29 mouse cellular contexts compared by ENCODE assay signal in the genomic region with DNA sequence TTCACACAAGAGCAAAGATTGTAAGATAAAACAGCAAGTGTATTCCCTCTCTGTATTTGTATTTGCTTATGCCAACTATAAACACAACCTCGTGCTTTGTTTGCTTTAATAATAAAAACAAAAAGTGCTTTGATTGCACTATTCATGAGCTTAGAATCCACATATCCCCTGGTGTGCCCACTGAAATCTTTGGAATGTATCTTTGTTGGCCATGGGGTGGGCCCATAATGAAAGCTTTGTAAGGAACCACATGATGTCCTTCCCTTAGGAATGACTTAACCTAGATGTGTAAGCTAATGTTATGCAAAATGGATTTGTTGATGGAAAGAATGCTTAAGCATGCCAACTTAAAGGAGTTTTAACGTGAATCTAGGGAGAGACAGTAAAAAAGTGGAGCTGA.
DNase-seq lines count a peak whose midpoint lies in the region; ATAC-seq and TF ChIP-seq lines count a peak whose summit lies in the region.
"Had no signal": no experiment of that assay in that cellular context is flagged by ENCODE, and none has a peak within 500 bp of the region (broad histone marks: within the 10 kb centered on the region; RNA-seq: fewer than 3 reads in every experiment).

No protein-coding gene starts in this region.

- no peak overlapping the region for H3K9ac ChIP-seq in midbrain, postnatal 0 days (replicated peaks; ENCODE audit: low read length, poor library complexity, severe bottlenecking)
- no peak overlapping the region for H3K9ac ChIP-seq in midbrain, embryonic 13.5 days (replicated peaks)
- H3K9ac ChIP-seq in hindbrain, embryonic 12.5 days, result no peak overlapping the region
- H3K9ac ChIP-seq: heart, embryonic 15.5 days; limb, embryonic 13.5 days; lung, embryonic 15.5 days; neural tube, embryonic 15.5 days had no signal

- H3K4me1 ChIP-seq in midbrain, postnatal 0 days (ENCODE audit: insufficient read depth, low read length), result no peaks in the 10 kb centered on the region
- no peaks in the 10 kb centered on the region for H3K4me1 ChIP-seq in midbrain, embryonic 13.5 days (replicated peaks)
- no peaks in the 10 kb centered on the region for H3K4me1 ChIP-seq in hindbrain, embryonic 12.5 days
- H3K4me1 ChIP-seq: heart, embryonic 10.5 days; heart, embryonic 15.5 days; limb, embryonic 13.5 days; lung, embryonic 15.5 days; midbrain, embryonic 10.5 days; neural tube, embryonic 15.5 days had no signal

- no peaks in the 10 kb centered on the region for H3K27me3 ChIP-seq in midbrain, postnatal 0 days (ENCODE audit: insufficient read depth, low read length)
- no peaks in the 10 kb centered on the region for H3K27me3 ChIP-seq in midbrain, embryonic 13.5 days
- no peaks in the 10 kb centered on the region for H3K27me3 ChIP-seq in hindbrain, embryonic 12.5 days
- H3K27me3 ChIP-seq: heart, embryonic 15.5 days; limb, embryonic 13.5 days; lung, embryonic 15.5 days; neural tube, embryonic 15.5 days had no signal

- H3K4me2 ChIP-seq in midbrain, postnatal 0 days (ENCODE audit: low read depth, low read length, poor library complexity, severe bottlenecking), result no peak overlapping the region
- H3K4me2 ChIP-seq in midbrain, embryonic 13.5 days (replicated peaks), result no peak overlapping the region
- H3K4me2 ChIP-seq in hindbrain, embryonic 12.5 days (replicated peaks), result no peak overlapping the region
- H3K4me2 ChIP-seq: heart, embryonic 15.5 days; limb, embryonic 13.5 days; liver, embryonic 11.5 days; lung, embryonic 15.5 days; neural tube, embryonic 15.5 days had no signal

- H3K27ac ChIP-seq in midbrain, postnatal 0 days (ENCODE audit: low read depth, low read length), result no peak overlapping the region
- H3K27ac ChIP-seq in midbrain, embryonic 13.5 days, result no peak overlapping the region
- no peak overlapping the region for H3K27ac ChIP-seq in hindbrain, embryonic 12.5 days
- H3K27ac ChIP-seq: heart, embryonic 10.5 days; heart, embryonic 15.5 days; limb, embryonic 13.5 days; lung, embryonic 15.5 days; midbrain, embryonic 10.5 days; neural tube, embryonic 15.5 days; stomach, postnatal 0 days had no signal

- peak; percentile 3 for DNase-seq in midbrain, postnatal 0 days (ENCODE audit: low spot score)
- DNase-seq in NIH3T3 (ENCODE audit: low read depth), result peak; percentile 48
- DNase-seq in natural killer cell, adult 2 months (ENCODE audit: low spot score in 2 of 2), result no peak
- no peak for DNase-seq in cerebellum, postnatal 10 days
- no peak for DNase-seq in gastrocnemius, postnatal 10 days
- DNase-seq: adrenal gland, adult 2 months; B cell, adult 2 months; cerebellum, adult 8-10 months; cerebellum, postnatal 36 days; gastrocnemius, postnatal 14 days; heart, adult 11 months; kidney, postnatal 14 days; right cerebral cortex, adult 18-20 months; right cerebral cortex, postnatal 4 days; thymus, adult 18-20 months; thymus, postnatal 25 days had no signal

- no peak for ATAC-seq in midbrain, postnatal 0 days (ENCODE audit: low FRiP score)
- no peak for ATAC-seq in midbrain, embryonic 13.5 days
- ATAC-seq in hindbrain, embryonic 12.5 days (ENCODE audit: low FRiP score), result peak; percentile 64; the same call in 1 of the 2 replicates
- ATAC-seq: activated CD4-positive, CD25-positive, alpha-beta regulatory T cell, adult 4 months; intestine, postnatal 0 days had no signal

- H3K9me3 ChIP-seq in midbrain, postnatal 0 days (ENCODE audit: low read length), result no peaks in the 10 kb centered on the region
- no peaks in the 10 kb centered on the region for H3K9me3 ChIP-seq in midbrain, embryonic 13.5 days
- H3K9me3 ChIP-seq in hindbrain, embryonic 12.5 days (replicated peaks), result no peaks in the 10 kb centered on the region
- H3K9me3 ChIP-seq: G1E; heart, embryonic 10.5 days; heart, embryonic 15.5 days; limb, embryonic 13.5 days; lung, embryonic 15.5 days; midbrain, embryonic 10.5 days; neural tube, embryonic 15.5 days had no signal

- TF ChIP-seq CTCF in midbrain, postnatal 0 days (IDR thresholded peaks at IDR 0.05), result no peak

- no peak overlapping the region for H3K4me3 ChIP-seq in midbrain, postnatal 0 days (ENCODE audit: low read depth, low read length)
- H3K4me3 ChIP-seq in midbrain, embryonic 13.5 days (replicated peaks), result no peak overlapping the region
- no peak overlapping the region for H3K4me3 ChIP-seq in hindbrain, embryonic 12.5 days
- H3K4me3 ChIP-seq: heart, embryonic 10.5 days; heart, embryonic 15.5 days; limb, embryonic 13.5 days; lung, embryonic 15.5 days; midbrain, embryonic 10.5 days; neural tube, embryonic 15.5 days had no signal

- H3K36me3 ChIP-seq in midbrain, postnatal 0 days (ENCODE audit: insufficient read depth, low read length), result no peaks in the 10 kb centered on the region
- H3K36me3 ChIP-seq in midbrain, embryonic 13.5 days, result no peaks in the 10 kb centered on the region
- H3K36me3 ChIP-seq in hindbrain, embryonic 12.5 days, result no peaks in the 10 kb centered on the region
- H3K36me3 ChIP-seq: G1E; heart, embryonic 10.5 days; heart, embryonic 15.5 days; limb, embryonic 13.5 days; lung, embryonic 15.5 days; midbrain, embryonic 10.5 days; neural tube, embryonic 15.5 days had no signal

- 15% methylated on average over 2 of the region's 2 CpGs for WGBS in midbrain, postnatal 0 days
- 17% methylated on average over 2 of the region's 2 CpGs for WGBS in midbrain, embryonic 13.5 days
- WGBS in hindbrain, embryonic 12.5 days, result 12% methylated on average over 2 of the region's 2 CpGs

Comparison
In these comparisons a context has a peak if more than half of its experiments do, and no peak if none do; other contexts are left out.
1. DNase-seq: peak in midbrain, postnatal 0 days (single experiment) and NIH3T3 (single experiment); none in natural killer cell, adult 2 months (0 of 2), cerebellum, postnatal 10 days (0 of 2) and gastrocnemius, postnatal 10 days (single experiment).